Mouse (Mus musculus): ENCODE data around the gene Ssc5d. TPM values are rescaled to one million over a fixed set of nuclear protein-coding genes. Genes with fewer than 3 reads are reported as not detected.

Ssc5d gene
- polyA plus RNA-seq, 1 experiment, result not detected

DNA sequence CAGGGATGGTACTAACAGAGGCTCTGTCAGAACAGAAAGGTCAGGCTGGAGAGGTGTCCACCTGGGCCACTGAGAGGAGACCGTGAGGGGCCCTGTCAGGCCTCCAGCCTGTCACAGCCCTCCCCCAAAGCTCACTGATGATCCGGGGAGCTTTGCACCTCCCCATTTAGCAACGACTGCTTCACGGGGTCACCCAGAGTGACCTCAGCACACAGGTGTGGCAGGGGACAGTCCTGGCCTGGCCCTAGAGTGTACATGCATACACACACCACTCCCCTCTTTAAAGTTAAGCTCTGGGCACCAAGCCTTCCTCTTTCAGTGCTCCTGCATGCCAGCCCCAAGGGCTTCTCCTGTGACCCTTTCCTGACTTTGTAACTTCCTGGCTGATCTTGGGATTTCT, 49.9 kb downstream of the Ssc5d start:
- Histone ChIP-seq H3K4me1 (ENCODE audit: control insufficient read depth) (no peaks in the 10 kb centered on the region), H3K36me3 (ENCODE audit: control insufficient read depth) (no peaks in the 10 kb centered on the region), H3K4me3 (replicated peaks) (no peak overlapping the region), H3K9me3 (ENCODE audit: control insufficient read depth, low read length) (peaks cover 3% of the 10 kb centered on the region; the same call in 1 of the 2 replicates), H3K27me3 (ENCODE audit: control insufficient read depth) (peaks cover 3% of the 10 kb centered on the region)
- no peak for TF ChIP-seq GATA1 (IDR thresholded peaks at IDR 0.05; ENCODE audit: low read length)
- TF ChIP-seq TAL1 (IDR thresholded peaks at IDR 0.05; ENCODE audit: low read length), result no peak

DNA sequence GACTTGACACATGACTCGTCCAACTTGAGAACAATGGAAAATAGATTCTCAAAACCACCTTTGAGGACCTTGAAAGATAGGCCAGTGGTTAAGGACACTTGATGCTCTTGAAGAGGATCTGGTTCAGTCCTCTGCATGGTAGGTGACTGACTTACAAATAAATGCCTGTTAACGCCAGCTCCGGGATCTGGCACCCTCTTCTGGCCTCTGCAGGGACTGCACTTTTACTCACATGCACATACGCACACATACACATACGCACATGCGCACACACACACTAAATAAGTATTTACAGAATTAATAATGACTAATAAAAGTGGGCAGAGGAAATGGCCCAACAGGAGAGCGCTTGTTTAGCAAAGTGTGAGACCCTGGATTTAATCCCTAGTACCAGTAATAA, 51.2 kb downstream of the Ssc5d start:
- no peak overlapping the region for H3K4me3 ChIP-seq (replicated peaks)
- no peaks in the 10 kb centered on the region for H3K36me3 ChIP-seq (ENCODE audit: control insufficient read depth)
- no peaks in the 10 kb centered on the region for H3K4me1 ChIP-seq (ENCODE audit: control insufficient read depth)
- H3K9me3 ChIP-seq (ENCODE audit: control insufficient read depth, low read length), result peaks cover 3% of the 10 kb centered on the region; the same call in 1 of the 2 replicates
- no peak for TF ChIP-seq GATA1 (IDR thresholded peaks at IDR 0.05; ENCODE audit: low read length)
- no peak for TF ChIP-seq TAL1 (IDR thresholded peaks at IDR 0.05; ENCODE audit: low read length)
- peaks cover 3% of the 10 kb centered on the region for H3K27me3 ChIP-seq (ENCODE audit: control insufficient read depth)

DNA sequence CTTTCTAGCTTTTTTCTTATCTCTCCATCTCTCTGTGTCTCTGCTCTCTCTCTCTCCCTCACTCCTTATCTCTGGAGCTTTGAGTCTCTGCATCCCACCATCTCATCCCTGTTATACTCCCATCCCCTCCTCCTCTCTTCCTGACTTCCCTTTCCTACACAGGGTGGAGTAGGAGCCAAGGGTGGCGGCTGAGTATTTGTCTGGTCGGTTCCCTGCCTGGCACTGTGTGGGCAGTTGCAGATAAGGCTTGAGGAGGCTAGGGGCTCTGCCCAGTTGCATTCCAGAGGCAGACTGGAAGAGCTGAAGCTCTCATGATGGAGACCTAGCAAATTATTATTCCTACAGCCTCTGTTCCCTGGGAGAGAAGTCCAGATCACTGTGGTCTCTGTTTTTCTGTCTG, 62.7 kb downstream of the Ssc5d start:
- Histone ChIP-seq H3K4me3 (replicated peaks) (no peak overlapping the region), H3K4me1 (ENCODE audit: control insufficient read depth) (no peaks in the 10 kb centered on the region), H3K9me3 (ENCODE audit: control insufficient read depth, low read length) (peaks cover 4% of the 10 kb centered on the region), H3K36me3 (ENCODE audit: control insufficient read depth) (peaks cover under 1% of the 10 kb centered on the region; the same call in 1 of the 2 replicates), H3K27me3 (ENCODE audit: control insufficient read depth) (peaks cover 9% of the 10 kb centered on the region)
- no peak for TF ChIP-seq TAL1 (IDR thresholded peaks at IDR 0.05; ENCODE audit: low read length)
- no peak for TF ChIP-seq GATA1 (IDR thresholded peaks at IDR 0.05; ENCODE audit: low read length)

DNA sequence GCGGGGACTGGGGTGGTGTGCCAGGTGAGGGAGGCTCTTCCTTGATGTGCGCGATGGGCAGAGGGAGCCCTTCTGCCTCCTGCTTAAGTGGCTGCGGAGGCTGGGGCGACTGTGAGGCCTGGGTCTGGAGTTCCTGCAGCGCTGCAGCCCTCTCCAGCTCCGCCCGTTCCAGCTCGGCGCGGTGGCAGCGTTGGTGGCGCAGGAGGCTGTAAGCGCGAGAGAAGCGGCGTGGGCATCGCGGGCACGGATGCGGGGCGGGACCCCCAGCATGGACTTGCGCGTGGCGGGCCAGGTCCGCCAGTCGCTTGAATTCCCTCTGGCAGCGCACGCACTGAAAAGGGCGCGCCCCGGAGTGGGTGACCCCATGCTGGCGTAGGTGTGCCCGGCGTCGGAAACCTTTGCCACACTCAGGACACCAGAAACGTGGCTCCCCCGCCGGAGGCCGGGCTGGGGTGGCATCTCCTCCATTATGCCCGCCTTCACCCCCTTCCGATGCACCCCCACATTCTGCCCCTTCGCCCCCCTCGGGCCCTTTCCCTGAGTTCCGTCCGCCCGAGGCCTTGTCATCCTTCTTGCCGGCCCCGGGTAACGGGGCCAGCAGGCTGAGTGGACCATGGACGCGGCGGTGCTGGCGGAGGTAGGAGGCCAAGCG, 67.9 kb downstream of the Ssc5d start:
- Histone ChIP-seq H3K4me1 (ENCODE audit: control insufficient read depth) (no peaks in the 10 kb centered on the region), H3K27me3 (ENCODE audit: control insufficient read depth) (peaks cover 46% of the 10 kb centered on the region), H3K9me3 (ENCODE audit: control insufficient read depth, low read length) (peaks cover 18% of the 10 kb centered on the region), H3K4me3 (replicated peaks) (no peak overlapping the region), H3K36me3 (ENCODE audit: control insufficient read depth) (peaks cover 5% of the 10 kb centered on the region; the same call in 1 of the 2 replicates)
- TF ChIP-seq TAL1 (IDR thresholded peaks at IDR 0.05; ENCODE audit: low read length) (no peak), GATA1 (IDR thresholded peaks at IDR 0.05; ENCODE audit: low read length) (no peak)

DNA sequence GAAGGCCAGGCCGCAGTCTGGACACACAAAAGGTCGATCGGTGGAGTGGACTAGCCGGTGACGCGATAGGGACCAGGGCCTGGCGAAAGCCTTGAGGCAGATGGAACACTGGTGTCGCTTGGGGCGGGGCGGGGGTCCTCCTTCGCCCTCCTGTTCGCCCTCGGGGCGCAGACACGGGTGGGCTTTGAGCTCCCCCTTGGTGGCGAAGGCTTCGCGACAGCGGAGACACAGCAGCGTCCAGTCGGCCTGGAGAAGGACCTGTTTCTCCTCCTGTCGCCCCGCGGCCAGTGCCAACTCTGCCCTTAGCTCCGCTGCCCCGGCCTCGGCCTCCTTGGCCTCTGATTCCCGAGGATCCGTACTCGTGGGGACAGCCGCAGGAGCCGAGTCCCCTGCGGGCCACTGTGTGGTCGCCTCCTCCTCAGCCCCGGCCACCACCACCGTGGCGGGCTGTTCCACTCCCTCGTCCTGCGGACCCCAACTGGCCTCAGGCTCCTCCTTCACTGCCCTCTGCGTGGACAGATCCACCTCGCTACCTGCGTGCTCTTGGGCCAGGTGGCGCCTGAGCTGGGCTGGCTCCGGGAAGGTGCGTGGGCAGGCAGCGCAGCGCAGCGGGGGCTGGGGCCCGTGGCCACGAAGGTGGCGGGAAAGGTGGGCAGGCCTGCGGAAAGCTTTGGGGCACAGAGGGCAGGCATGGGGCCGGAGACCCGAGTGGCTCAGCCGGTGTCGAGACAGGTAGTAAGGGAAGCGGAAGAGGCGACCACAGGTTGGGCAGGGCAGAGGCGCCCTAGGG, 68.6 kb downstream of the Ssc5d start:
- H3K4me1 ChIP-seq (ENCODE audit: control insufficient read depth), result no peaks in the 10 kb centered on the region
- TF ChIP-seq TAL1 (IDR thresholded peaks at IDR 0.05; ENCODE audit: low read length) (no peak), GATA1 (IDR thresholded peaks at IDR 0.05; ENCODE audit: low read length) (no peak)
- H3K4me3 ChIP-seq (replicated peaks), result no peak overlapping the region

More for the DNA sequence above, 68.6 kb downstream of the Ssc5d start:
- H3K36me3 ChIP-seq (ENCODE audit: control insufficient read depth), result peaks cover 5% of the 10 kb centered on the region; the same call in 1 of the 2 replicates
- H3K27me3 ChIP-seq (ENCODE audit: control insufficient read depth), result peaks cover 46% of the 10 kb centered on the region
- H3K9me3 ChIP-seq (ENCODE audit: control insufficient read depth, low read length), result peaks cover 18% of the 10 kb centered on the region

Other genes starting within 250 kb of the Ssc5d start
- gene Hspbp1, start 240.7 kb upstream of the Ssc5d start, polyA plus RNA-seq (2012), result 12.9 and 13.0 TPM in 2 replicates
- gene Brsk1, start 235.2 kb upstream of the Ssc5d start, polyA plus RNA-seq (2012), result 0.01 TPM in 1 of 2 replicates, not detected in the other
- gene Tmem150b, start 200.5 kb upstream of the Ssc5d start, polyA plus RNA-seq (2012), result not detected in 2 replicates
- 67.3 and 67.8 TPM in 2 replicates for gene Kmt5c, start 185.7 kb upstream of the Ssc5d start, polyA plus RNA-seq (2012)
- 25.4 and 26.4 TPM in 2 replicates for gene Cox6b2, start 172.7 kb upstream of the Ssc5d start, polyA plus RNA-seq (2012)
- gene Fam71e2, start 154.5 kb upstream of the Ssc5d start, polyA plus RNA-seq (2012), result not detected in 2 replicates
- gene Il11, start 142.9 kb upstream of the Ssc5d start, polyA plus RNA-seq (2012), result not detected in 2 replicates
- not detected in 2 replicates for gene Tmem190, start 142.8 kb upstream of the Ssc5d start, polyA plus RNA-seq (2012)
- gene Tmem238, start 136.1 kb upstream of the Ssc5d start, polyA plus RNA-seq (2012), result 6.1 and 6.2 TPM in 2 replicates
- gene Rpl28, start 132.9 kb upstream of the Ssc5d start, polyA plus RNA-seq (2012), result 1,289 and 1,793 TPM in 2 replicates
- gene Ube2s, start 113.2 kb upstream of the Ssc5d start, polyA plus RNA-seq (2012), result 142 and 163 TPM in 2 replicates
- gene Shisa7, start 81.1 kb upstream of the Ssc5d start, polyA plus RNA-seq (2012), result not detected in 2 replicates
- gene Isoc2b, start 55.5 kb upstream of the Ssc5d start, polyA plus RNA-seq (2012), result 0.15 TPM in 1 of 2 replicates, not detected in the other
- gene Isoc2a, start 48.6 kb upstream of the Ssc5d start, polyA plus RNA-seq (2012), result 1.3 and 2.4 TPM in 2 replicates
- 0.05 TPM in 1 of 2 replicates, not detected in the other for gene Gm36210, start 19.3 kb upstream of the Ssc5d start, polyA plus RNA-seq (2012)
- gene Zfp628, start 10.6 kb upstream of the Ssc5d start, polyA plus RNA-seq (2012), result 8.5 and 8.9 TPM in 2 replicates
- gene Nat14, start 3.8 kb upstream of the Ssc5d start, polyA plus RNA-seq (2012), result 0.38 and 0.51 TPM in 2 replicates
- not detected in 2 replicates for gene Sbk2, start 38.6 kb downstream of the Ssc5d start, polyA plus RNA-seq (2012)
- gene Sbk3, start 45.4 kb downstream of the Ssc5d start, polyA plus RNA-seq (2012), result not detected in 2 replicates
- gene Zfp579, start 70.4 kb downstream of the Ssc5d start, polyA plus RNA-seq (2012), result 0.15 and 0.37 TPM in 2 replicates
- gene Zfp524, start 88.6 kb downstream of the Ssc5d start, polyA plus RNA-seq (2012), result 6.2 and 8.1 TPM in 2 replicates
- gene Fiz1, start 88.9 kb downstream of the Ssc5d start, polyA plus RNA-seq (2012), result 3.5 and 6.0 TPM in 2 replicates
- not detected in 2 replicates for gene Gm44973, start 89.7 kb downstream of the Ssc5d start, polyA plus RNA-seq (2012)
- 1.7 and 1.8 TPM in 2 replicates for gene Zfp865, start 94.6 kb downstream of the Ssc5d start, polyA plus RNA-seq (2012)
- gene Ccdc106, start 94.8 kb downstream of the Ssc5d start, polyA plus RNA-seq (2012), result 0.06 TPM in 1 of 2 replicates, not detected in the other
- not detected in 2 replicates for gene 4632433K11Rik, start 108.3 kb downstream of the Ssc5d start, polyA plus RNA-seq (2012)
- 0.06 and 0.09 TPM in 2 replicates for gene Zfp784, start 112.7 kb downstream of the Ssc5d start, polyA plus RNA-seq (2012)
- gene Zfp580, start 125.8 kb downstream of the Ssc5d start, polyA plus RNA-seq (2012), result 0.10 and 0.26 TPM in 2 replicates
- 43.1 and 44.9 TPM in 2 replicates for gene U2af2, start 136.4 kb downstream of the Ssc5d start, polyA plus RNA-seq (2012)
- 227 and 231 TPM in 2 replicates for gene Epn1, start 154.4 kb downstream of the Ssc5d start, polyA plus RNA-seq (2012)
- not detected in 2 replicates for gene Rfpl4, start 191.2 kb downstream of the Ssc5d start, polyA plus RNA-seq (2012)
- not detected in 2 replicates for gene Rasl2-9, start 200.2 kb downstream of the Ssc5d start, polyA plus RNA-seq (2012)
- gene Vmn1r55, start 223.9 kb downstream of the Ssc5d start, polyA plus RNA-seq (2012), result under 0.01 and 0.01 TPM in 2 replicates